Mouse (Mus musculus): ENCODE results near the gene Npcd. TPM values are rescaled to one million over a fixed set of nuclear protein-coding genes. Genes with fewer than 3 reads are reported as not detected.
A peak's percentile ranks its signal among the peaks of the same experiment; 100 is the strongest.
"Not testable (repeated sequence)": the region's sequence is repeated elsewhere in the genome, so short reads cannot be mapped to it uniquely, and the experiment has no call there.

Gene Npcd
- total RNA-seq, 1 experiment from 2014 or later = 1.7 TPM

DNA sequence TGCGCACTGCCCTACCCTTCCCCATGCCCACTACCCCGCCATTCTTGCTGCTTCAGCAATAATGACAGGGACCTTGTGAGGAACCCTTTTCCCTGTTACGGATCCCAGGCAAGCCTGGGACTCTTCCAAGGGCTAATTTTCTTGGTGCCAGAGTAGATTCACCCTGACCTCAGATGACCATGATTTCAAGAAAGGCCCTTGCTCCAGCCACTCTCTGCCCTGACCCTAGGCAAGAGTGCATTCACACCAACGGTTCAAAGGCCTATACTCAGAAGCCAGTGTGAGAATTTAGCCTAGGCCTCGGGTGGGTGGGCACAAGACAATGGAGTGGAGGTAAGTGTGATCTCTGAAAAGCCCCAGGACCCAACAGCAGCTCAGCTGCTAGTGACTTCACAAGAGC lies 4.6 kb downstream of the Npcd start:
- DNase-seq = no peak

- DNase-seq = no peak
Observed at GRCm38 (mm10) chr15:79828366-79829035, 5.5 kb downstream of the Npcd start.

DNA sequence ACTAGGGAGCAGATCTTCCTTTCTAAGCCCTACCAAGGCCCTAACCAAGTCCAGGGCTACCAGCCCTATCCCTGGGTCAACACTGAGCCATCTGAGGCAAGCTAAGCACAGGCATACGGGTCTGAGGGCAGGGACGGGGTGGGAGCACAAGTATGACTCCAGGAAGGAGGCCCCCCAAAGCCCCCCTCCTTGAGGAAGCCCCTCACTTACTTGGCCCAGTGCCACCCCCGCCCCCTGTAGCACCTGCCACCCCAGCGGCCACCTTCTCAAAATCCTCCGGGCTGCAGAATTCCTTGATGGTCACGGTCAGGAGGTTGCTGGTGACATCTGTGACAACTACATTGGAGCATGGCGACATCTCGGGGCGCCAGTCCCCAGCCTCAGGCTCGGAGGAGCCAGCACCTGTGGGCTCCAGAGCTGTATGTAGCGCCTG lies 6.2 kb downstream of the Npcd start:
- DNase-seq = no peak

GRCm38 (mm10) chr15:79827061-79827777 lies 6.8 kb downstream of the Npcd start:
- DNase-seq = no peak

DNA sequence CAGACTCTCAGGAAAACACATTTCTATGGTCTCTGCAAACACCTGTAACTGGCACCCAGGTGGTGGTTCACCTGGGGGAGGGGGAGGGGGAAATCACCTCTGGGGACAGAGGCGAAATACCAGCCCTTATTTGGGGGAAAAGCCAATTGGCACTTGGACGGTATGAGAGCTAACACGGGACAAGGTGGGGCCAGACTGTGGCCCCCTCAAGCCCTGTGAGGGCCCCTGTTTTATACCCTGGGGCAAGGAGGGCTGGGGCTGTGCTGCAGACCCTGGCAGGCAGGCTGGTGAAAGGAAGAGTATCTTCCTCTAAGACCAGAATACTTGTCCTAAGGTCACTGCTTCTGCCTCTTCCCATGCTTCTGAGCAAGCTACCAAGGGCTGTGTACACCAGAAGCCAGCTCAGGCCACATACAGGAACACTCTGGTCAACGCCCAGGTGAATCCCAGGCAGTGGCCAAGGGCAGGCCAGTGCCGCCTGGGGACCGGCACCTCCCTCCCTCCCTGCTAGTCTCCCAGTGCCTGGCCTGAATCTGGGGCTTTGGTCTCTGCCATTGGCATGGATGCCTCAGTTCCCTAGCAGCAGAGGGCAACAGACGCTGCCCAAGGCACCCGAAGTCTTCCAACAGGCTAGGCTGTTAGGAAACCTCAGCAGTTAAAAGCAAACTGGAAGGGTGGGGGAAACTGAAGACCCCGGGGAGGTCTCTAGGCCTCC lies 7.7 kb downstream of the Npcd start:
- DNase-seq = no peak

DNA sequence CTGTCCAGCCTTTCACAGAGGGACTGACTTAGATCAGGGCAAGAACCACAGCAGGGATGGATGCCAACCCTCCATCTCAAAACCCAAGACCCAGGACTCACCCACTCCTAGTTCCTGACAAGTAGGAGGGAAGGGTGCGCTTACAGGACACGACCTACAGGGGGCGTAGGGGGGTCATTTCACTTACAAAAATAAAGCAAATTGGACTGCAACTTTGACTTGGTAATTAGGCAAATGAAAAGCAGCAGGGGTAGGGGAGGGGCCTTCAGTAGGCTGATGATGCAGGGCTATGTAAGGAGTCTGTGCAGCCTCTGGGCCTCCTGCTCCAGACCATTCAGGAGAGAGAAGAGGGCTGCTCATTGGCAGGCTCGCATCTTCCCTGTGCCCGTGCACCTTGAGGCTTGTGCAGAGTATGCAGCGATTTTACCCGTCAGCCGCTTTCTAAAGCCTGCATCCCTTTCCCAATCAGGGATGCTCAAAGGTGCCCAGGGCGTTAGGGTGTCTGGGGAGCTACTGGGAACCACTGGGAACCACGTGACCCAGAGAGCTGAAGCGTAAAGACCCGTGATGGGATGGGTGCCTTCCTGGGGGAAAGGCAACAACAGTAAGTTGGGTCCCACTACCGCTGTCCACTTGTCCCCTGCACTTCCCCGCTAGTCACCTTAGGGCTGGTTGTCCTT lies 8.8 kb downstream of the Npcd start:
- DNase-seq = no peak

- DNase-seq = no peak
Observed at GRCm38 (mm10) chr15:79823588-79824280, 10.3 kb downstream of the Npcd start.

GRCm38 (mm10) chr15:79822265-79823199 lies 11.5 kb downstream of the Npcd start:
- DNase-seq = no peak

DNA sequence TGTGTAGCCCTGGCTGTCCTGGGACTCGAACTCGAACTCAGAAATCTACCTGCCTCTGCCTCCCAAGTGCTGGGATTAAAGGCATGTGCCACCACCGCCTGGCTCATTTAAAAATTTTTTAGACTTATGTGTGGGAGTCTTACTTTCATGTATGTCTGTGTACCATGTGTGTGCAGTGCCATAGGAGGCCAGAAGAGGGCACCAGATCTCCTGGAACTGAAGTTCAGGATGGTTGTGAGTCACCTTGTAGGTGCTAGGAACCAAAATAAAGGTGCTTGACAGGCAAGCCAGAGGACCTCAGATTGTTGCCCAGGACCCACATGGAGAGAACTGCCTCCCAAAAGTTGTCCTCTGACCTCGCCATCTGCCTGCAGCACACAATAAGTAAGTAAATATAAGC lies 15.7 kb downstream of the Npcd start:
- DNase-seq = no peak

DNA sequence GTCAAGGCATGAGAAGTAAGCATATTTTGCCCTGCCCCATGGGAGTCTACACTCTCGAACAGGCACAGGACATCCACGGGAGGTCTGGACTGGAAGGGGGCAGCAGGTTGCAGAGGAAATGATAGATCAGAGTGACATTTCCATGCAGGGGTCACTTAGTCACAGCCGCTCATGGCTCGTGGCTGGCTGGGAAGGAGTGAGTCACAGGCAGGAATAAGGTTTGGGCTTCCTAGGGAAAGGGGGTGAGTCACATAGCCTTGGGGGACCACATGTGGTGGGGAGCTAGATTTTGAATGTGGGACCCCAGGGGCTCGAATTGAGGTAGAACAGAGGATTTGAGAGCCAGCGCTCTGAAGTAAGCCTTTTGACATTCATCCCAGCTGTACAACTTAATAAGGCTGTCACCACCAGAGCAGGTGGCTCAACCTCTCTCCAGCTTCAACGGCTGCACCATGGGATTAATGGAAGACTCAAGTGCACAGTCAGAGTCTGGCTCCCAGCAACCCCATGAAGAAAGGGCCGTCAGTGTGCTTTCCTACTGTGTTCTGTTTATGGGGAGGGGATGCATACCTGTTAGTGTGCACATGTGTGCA lies 20.3 kb downstream of the Npcd start:
- peak; percentile 36 for DNase-seq

GRCm38 (mm10) chr15:79812840-79813239 lies 21.2 kb downstream of the Npcd start:
- DNase-seq = not testable (repeated sequence)

GRCm38 (mm10) chr15:79810997-79811396 lies 23.0 kb downstream of the Npcd start:
- DNase-seq = no peak

DNA sequence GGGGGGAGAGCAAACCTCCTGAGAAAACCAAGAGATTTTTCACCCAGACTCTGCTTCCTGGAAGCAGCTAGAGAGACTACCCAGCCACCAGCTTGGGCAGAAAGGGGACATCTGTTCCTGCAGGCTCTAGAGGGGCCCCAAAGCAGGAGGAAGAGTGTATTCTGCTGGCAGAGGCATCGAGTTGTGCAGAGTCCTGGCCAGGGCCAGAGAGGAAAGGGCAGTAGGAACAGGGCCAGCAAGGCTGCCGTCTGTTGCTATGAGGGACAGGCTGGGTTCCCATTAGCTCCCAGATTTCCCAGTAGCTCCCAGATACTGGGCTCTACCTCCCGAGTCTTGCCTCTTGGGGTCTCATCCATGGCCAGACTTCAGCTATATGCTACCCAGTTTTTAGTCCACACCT lies 24.0 kb downstream of the Npcd start:
- no peak for DNase-seq

DNA sequence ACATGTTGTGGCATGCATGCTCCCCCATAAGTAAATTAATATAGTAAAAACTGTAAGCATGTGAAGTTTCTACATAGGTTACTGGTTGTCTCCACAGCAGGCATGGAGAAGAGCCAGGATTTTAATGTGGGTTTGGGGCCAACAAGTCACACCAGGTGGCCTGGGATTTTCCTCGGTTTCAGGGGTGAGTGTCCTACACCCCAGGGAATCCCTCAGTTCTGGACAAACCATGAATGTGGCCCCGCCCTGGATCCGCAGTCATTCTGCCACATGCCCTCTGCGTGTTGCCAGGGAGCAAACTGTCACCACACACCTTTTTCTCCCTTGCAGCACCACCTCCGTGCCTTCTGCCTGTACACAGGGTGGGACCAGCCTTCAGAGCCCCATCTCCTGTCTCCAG lies 25.4 kb downstream of the Npcd start:
- no peak for DNase-seq

DNA sequence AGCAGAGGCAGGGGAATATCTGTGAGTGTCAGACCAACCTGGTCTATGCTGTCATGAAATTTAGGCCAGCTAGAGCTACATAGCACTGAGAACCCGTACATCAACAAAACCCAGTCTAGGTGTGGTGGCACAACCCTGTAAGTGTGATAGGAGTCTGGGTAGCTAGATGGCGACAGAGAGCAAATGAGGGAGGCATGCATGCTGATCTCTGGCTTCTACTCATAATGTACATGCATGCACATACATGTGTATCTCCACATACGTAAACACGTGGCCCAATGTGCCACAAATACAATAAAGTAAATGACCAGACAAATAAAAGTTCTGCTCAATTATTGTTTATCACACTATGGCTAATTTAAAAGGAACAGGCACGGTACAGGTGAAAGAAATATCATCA lies 25.9 kb downstream of the Npcd start:
- DNase-seq = no peak

- DNase-seq = no peak
Observed at GRCm38 (mm10) chr15:79807050-79807449, 27.0 kb downstream of the Npcd start.

- no peak for DNase-seq
Observed at GRCm38 (mm10) chr15:79805246-79805645, 28.8 kb downstream of the Npcd start.

DNA sequence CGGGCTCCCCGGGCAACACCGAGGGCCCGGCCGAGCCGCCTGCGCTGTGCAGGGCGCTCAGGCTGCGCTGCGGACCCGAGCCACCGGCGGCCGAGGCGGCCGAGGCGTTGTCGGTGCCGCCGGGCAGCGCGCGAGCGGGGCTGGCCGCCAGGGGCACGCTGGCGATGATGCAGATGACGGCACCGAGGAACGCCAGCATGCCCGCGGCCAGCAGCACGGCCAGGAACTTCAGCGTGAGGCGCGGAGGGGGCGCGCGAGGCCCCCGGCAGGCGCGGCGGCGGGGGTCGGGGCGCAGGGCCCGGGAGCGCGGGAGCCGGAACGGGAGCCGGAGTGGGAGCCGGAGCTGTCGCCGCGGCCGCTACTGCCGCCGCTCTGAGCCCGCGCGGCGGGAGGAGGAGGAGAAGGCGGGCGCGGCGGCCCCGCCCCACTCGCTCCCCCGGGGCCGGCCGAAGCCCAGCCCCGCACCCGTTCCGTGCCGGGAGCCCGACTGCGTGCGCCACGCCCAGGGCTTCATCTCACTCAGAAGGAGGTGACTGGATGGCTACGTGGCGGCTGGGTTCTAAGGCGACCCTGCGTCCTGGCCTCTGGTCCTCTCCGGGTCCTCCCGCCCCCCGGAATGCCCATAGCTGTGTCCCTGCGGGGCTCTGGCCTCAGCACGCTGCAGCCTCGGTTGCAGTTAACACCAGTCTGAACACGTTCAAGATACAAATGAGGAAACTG lies 29.5 kb downstream of the Npcd start, which contains the start of gene Nptxr:
TSS of gene Nptxr (minus strand) at position 415 of the 720 bp plus-strand sequence.
- peak; percentile 67 for DNase-seq

GRCm38 (mm10) chr15:79803533-79804351 lies 30.3 kb downstream of the Npcd start:
- peak; percentile 43 for DNase-seq
